Mouse (Mus musculus) heart, embryonic 15.5 days (tissue): Measurements from ENCODE around the gene Tmco1. TPM values are rescaled to one million over a fixed set of nuclear protein-coding genes. Genes with fewer than 3 reads are reported as not detected.

Experiments
- ATAC-seq: fragments of 200-750 bp; cut with Nextera tagmentation; replicated peaks from 2 replicates; pipeline ENCODE4 v1.8.0; 2017; ENCODE audit warnings: low read depth, moderate TSS enrichment; ENCODE audit not compliant: insufficient number of reproducible peaks, insufficient read depth, low FRiP score
- H3K27ac ChIP-seq: fragments of 300-500 bp; sonication (generic); 2 replicates; pipeline ENCODE4 v1.5.1; 2015; ENCODE audit warnings: mild to moderate bottlenecking, inconsistent platforms
- H3K27me3 ChIP-seq: fragments of 300-500 bp; sonication (generic); 2 replicates; pipeline ENCODE4 v1.6.1; 2015; ENCODE audit warnings: inconsistent platforms
- H3K36me3 ChIP-seq: fragments of 300-500 bp; sonication (generic); 2 replicates; pipeline ENCODE4 v1.6.1; 2015; ENCODE audit warnings: mild to moderate bottlenecking, inconsistent platforms
- H3K4me1 ChIP-seq: fragments of 300-500 bp; sonication (generic); replicated peaks from 2 replicates; pipeline ENCODE4 v1.6.1; 2015; ENCODE audit warnings: inconsistent platforms
- H3K4me2 ChIP-seq: fragments of 300-500 bp; sonication (generic); 2 replicates; pipeline ENCODE4 v1.6.1; 2015; ENCODE audit warnings: inconsistent platforms, mild to moderate bottlenecking, moderate library complexity
- H3K4me3 ChIP-seq: fragments of 300-500 bp; sonication (generic); 2 replicates; pipeline ENCODE4 v1.5.1; 2015; ENCODE audit warnings: mild to moderate bottlenecking, inconsistent platforms
- H3K9ac ChIP-seq: fragments of 300-500 bp; sonication (generic); 2 replicates; pipeline ENCODE4 v1.6.1; 2015; ENCODE audit warnings: mild to moderate bottlenecking, inconsistent platforms
- H3K9me3 ChIP-seq: fragments of 300-500 bp; sonication (generic); replicated peaks from 2 replicates; pipeline ENCODE4 v1.6.1; 2016; ENCODE audit warnings: inconsistent platforms
- WGBS: fragments of 180-500 bp; shearing (Covaris S2); methylation state at CpG from one replicate; pipeline ENCODE4 v1.1.7; 2015; ENCODE audit warnings: mixed read lengths; 5-methylcytosine and 5-hydroxymethylcytosine counted together
- polyA plus RNA-seq: library from polyadenylated mRNA; unstranded; fragments of >200 nt; fragmentation: Nextera tagmentation; extraction: Ambion mirVana; gene quantifications from 2 replicates; pipeline ENCODE4 v1.2.1, GENCODE M21; 2015

Tmco1 gene
- polyA plus RNA-seq, 1 experiment from 2014 or later = 81.9 TPM

DNA sequence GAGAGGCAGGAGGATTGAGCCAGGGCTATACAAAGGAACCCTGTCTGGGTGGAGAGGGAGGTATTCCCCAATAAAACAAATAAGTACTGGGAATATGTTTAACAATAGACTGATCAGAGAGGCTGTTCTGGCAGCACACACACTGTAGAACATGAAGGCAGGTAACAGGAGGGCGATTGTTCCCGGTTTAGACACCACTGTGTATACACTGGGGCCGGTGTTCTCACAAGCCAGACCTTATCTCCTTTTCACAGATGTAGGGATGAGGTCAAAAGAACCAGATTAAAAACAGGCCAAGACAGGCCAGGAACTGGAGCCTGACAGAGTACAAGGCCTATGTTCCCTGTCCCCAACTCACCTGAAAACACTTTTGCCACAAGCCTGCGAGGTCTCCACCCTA lies 36.9 kb upstream of the Tmco1 start:
- Histone ChIP-seq H3K9ac (no peak overlapping the region), H3K4me2 (peak overlapping the region; percentile 68; the same call in 1 of the 2 replicates)
- WGBS = 32% methylated on average over 4 of the region's 4 CpGs

DNA sequence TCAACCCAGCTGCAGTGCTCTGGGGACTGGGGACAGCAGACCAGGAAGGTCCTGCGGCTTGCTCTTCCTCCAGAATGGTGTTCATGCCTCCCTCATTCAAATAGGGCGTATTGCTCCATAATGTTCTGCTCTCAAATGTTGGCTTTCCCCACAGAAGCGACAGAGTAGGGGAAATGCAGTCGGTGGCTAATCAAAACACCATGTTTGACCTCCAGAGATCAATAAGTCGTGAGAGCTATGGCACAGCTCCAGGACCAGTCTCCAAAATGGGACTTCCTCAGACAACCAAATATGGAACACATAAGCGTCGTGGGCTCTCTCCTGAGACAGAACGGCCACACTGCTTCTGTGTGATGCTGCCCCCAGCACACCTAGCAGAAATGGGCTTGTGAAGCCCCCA lies 36.3 kb upstream of the Tmco1 start:
- peak overlapping the region; percentile 96 for H3K27ac ChIP-seq
- no peak overlapping the region for H3K9ac ChIP-seq
- H3K9me3 ChIP-seq = no peaks in the 10 kb centered on the region
- no peaks in the 10 kb centered on the region for H3K27me3 ChIP-seq
- no peak overlapping the region for H3K4me3 ChIP-seq
- H3K36me3 ChIP-seq = no peaks in the 10 kb centered on the region
- peak overlapping the region; percentile 68 for H3K4me2 ChIP-seq
- peaks cover 64% of the 10 kb centered on the region for H3K4me1 ChIP-seq
- no peak for ATAC-seq
- WGBS = 32% methylated on average over 8 of the region's 8 CpGs

More for the DNA sequence above, 36.9 kb upstream of the Tmco1 start:
- ATAC-seq = no peak
- Histone ChIP-seq H3K36me3 (no peaks in the 10 kb centered on the region), H3K27me3 (no peaks in the 10 kb centered on the region), H3K4me1 (peaks cover 61% of the 10 kb centered on the region), H3K9me3 (no peaks in the 10 kb centered on the region), H3K27ac (peak overlapping the region; percentile 96), H3K4me3 (no peak overlapping the region)

DNA sequence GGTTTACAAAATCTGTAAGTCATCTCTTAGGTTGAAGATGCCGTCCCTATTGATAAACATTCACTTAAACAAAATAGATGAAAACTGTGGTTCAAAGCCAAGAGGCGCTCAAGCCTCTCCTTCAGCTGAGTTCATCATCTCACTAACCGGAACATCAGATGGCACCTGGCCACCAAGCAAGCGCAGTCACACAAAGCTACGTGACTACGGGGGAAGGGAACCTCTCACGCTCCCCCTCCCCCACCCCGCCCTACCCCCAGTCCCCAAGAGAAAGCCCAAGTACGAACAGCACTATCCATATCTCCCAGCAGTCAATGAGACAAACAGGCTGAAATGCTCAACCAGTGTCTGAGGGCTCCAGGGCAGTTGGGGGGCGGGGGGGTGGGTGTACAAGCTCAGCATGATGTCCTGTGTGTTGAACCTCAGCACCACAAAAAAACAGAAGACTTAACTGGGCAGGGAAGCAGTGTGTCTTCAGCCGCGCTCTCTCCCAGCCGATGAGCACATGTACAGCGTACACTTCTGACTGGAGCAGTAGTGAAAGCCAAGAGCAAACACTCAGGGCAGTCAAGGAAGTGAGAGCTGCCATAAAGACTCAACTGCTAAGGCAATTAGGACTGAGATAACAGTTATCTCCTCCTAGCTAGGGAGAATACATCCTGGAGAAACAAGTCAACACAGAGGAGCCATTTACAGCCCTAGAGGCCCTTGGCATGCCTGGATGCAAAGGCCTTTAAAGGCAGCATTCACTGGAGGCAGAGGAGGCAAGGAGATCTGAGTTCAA lies 34.6 kb upstream of the Tmco1 start:
- Histone ChIP-seq H3K4me3 (no peak overlapping the region), H3K4me2 (peak overlapping the region; percentile 28), H3K36me3 (no peaks in the 10 kb centered on the region), H3K27ac (peak overlapping the region; percentile 66), H3K9me3 (no peaks in the 10 kb centered on the region), H3K27me3 (no peaks in the 10 kb centered on the region), H3K4me1 (peaks cover 57% of the 10 kb centered on the region), H3K9ac (no peak overlapping the region)
- peak; percentile 32; the same call in 1 of the 2 replicates for ATAC-seq
- WGBS = 26% methylated on average over 14 of the region's 14 CpGs

DNA sequence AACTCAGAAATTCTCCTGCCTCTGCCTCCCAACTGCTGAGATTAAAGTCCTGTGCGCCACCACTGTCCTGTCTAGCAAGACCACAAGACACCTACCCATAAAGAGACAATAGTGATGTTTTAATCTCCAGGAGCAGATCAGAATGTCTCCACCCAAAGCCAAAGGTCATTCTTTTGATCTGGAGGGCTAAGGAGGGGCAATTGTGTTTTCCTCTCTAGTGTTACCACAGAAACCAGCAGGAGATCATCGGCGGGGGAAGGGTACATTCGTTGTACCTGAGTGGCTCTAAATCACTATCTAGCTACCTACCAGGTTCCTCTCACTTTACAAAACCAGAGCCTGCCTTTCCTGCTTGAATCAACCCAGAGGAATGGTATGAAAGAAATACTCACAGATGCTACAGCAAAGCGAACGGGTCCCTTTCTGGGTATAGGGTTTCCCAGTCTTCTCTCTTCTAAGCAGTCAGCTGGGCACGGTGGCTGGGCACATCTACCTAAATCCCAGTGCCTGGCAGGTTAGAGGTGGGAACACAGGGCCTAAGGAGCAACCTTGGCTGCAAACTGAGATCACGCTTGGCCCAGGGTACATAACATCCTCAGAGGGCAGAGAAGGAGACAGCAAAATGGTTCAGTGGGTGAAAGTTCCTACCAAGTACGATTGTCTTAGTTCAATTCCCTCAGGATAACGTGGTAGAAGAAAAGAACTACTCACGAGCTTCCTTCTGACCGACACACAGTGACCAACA lies 33.4 kb upstream of the Tmco1 start:
- peaks cover 54% of the 10 kb centered on the region for H3K4me1 ChIP-seq
- H3K4me3 ChIP-seq = no peak overlapping the region
- H3K27ac ChIP-seq = peak overlapping the region; percentile 66; the same call in 1 of the 2 replicates

DNA sequence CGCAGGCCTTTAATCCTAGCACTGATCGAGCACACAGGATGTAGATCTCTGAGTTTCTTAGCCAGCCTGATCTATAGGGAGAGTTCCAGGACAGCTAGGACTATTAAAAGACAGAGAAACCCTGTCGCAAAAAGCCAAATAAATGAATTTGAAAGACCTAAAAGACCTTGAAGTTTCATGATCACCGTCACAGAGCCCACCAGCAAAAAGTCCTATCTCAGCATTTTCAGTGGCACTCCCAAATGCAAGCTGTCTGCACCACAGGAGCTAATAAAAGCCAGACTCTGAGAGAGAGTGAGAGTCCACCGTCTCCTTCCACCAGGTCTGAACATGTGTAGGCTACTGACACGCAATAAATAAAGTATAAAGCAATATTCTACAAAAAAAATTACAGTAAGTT lies 29.8 kb upstream of the Tmco1 start:
- no peaks in the 10 kb centered on the region for H3K9me3 ChIP-seq
- H3K27me3 ChIP-seq = no peaks in the 10 kb centered on the region
- no peak overlapping the region for H3K4me3 ChIP-seq
- H3K27ac ChIP-seq = 0 out of 2 replicates have a peak overlapping the region, but pooled peaks have one; percentile 48
- H3K4me1 ChIP-seq = peaks cover 43% of the 10 kb centered on the region
- 55% methylated on average over 6 of the region's 6 CpGs for WGBS
- no peak overlapping the region for H3K9ac ChIP-seq
- ATAC-seq = no peak
- no peak overlapping the region for H3K4me2 ChIP-seq
- no peaks in the 10 kb centered on the region for H3K36me3 ChIP-seq

More for the DNA sequence above, 33.4 kb upstream of the Tmco1 start:
- Histone ChIP-seq H3K36me3 (no peaks in the 10 kb centered on the region), H3K9ac (no peak overlapping the region), H3K27me3 (no peaks in the 10 kb centered on the region), H3K9me3 (no peaks in the 10 kb centered on the region), H3K4me2 (no peak overlapping the region)
- WGBS = 83% methylated on average over 12 of the region's 12 CpGs
- ATAC-seq = no peak

DNA sequence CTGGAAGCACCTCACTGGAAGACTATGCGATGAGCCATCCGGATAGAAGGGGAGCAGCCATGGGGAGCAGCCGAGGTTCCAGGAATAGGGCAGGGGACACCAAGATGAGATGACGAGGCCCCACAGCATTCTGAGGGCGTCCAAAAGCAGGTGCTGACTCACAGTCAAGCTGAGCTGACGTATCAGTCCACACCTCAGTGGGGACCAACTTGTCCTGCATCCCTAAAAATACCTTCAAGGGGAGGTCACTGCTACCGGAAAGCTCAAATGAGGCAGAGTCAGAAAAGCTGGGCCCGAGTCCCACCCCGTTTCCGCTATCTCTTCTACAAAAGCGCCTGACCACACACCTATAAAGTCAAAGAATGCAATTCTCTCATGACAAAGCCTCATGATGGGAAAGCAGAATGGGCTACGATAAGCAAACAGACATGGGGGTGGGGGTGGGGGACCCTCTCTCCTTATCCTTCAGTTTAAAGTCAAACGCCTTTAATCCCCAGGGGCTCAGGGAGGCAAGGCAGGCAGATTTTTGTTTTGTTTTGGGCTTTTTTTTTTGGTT lies 28.9 kb upstream of the Tmco1 start:
- Histone ChIP-seq H3K4me3 (no peak overlapping the region), H3K36me3 (no peaks in the 10 kb centered on the region), H3K9ac (no peak overlapping the region), H3K27ac (peak overlapping the region; percentile 48; the same call in 1 of the 2 replicates), H3K4me1 (peaks cover 34% of the 10 kb centered on the region), H3K27me3 (no peaks in the 10 kb centered on the region), H3K9me3 (no peaks in the 10 kb centered on the region), H3K4me2 (no peak overlapping the region; the same call in 1 of the 2 replicates)
- WGBS = 40% methylated on average over 13 of the region's 13 CpGs
- 0 out of 2 replicates have a peak, but pooled peaks have one; percentile 18 for ATAC-seq

DNA sequence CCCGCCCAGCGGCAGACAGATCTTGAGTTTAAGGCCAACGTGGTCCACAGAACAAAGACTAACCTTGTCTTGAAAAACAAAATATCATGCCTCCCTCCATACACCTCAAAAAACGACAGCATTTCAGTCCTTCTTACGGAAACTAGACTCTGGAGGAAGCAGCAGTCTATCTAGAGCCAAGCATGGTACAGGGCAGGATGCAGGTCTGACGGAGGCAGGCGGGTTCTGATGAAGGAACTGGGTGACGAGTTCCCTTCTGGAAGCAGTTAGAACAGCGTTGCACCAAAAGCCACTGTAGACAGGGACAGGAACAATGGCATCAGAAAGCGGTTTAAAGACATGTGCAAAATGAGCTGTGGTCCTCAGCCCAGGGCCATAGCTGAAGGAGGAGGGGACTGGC lies 28.1 kb upstream of the Tmco1 start:
- Histone ChIP-seq H3K27ac (no peak overlapping the region), H3K9ac (no peak overlapping the region), H3K27me3 (no peaks in the 10 kb centered on the region), H3K9me3 (no peaks in the 10 kb centered on the region), H3K36me3 (no peaks in the 10 kb centered on the region), H3K4me1 (peaks cover 30% of the 10 kb centered on the region), H3K4me3 (no peak overlapping the region), H3K4me2 (no peak overlapping the region)
- whole genome bisulfite sequencing = 80% methylated on average over 10 of the region's 10 CpGs
- ATAC-seq = no peak

DNA sequence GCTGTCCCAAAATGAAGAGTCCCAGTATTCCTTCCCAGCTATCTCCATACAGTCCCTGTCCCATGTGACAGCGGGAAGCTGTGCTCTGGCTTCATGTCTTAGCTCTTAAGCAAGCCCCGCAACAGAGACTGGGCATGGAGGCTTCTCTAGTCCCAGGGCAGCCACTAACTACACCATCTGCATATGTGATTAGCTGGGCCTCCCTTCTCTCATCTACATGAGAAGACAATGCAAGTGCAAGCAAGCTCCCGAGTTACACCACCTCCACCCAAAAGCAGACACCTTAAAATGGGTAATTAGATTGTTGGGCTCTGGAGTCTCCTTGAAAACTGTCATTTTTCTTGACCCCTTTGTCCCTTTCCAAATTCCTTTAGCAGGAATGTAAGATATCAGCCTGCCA lies 26.1 kb upstream of the Tmco1 start:
- WGBS = 73% methylated on average over 3 of the region's 3 CpGs
- H3K9me3 ChIP-seq = no peaks in the 10 kb centered on the region
- no peaks in the 10 kb centered on the region for H3K27me3 ChIP-seq
- no peak overlapping the region for H3K9ac ChIP-seq
- H3K4me1 ChIP-seq = peaks cover 33% of the 10 kb centered on the region
- H3K27ac ChIP-seq = no peak overlapping the region
- peak overlapping the region; percentile 91; the same call in 1 of the 2 replicates for H3K4me2 ChIP-seq
- H3K36me3 ChIP-seq = no peaks in the 10 kb centered on the region
- no peak for ATAC-seq
- H3K4me3 ChIP-seq = no peak overlapping the region

DNA sequence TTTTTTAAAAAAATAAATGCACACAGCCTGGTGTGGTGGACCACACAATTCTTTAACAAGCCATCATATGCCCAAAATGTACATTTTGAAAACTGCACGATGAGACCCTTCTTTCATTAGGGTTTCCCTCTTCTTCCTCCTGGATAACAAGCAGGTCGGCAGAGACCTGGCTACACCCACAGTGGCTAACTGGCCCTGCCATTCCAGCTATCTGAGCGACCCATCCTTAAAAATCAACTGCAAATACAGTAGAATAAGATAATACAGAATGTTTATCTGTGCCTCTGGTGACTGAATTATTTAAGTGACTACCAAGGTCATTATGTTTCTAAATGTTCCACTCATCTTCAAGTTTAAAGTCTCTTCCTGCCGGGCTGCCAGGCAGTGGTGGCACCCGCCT lies 25.4 kb upstream of the Tmco1 start:
- H3K36me3 ChIP-seq = no peaks in the 10 kb centered on the region
- no peaks in the 10 kb centered on the region for H3K9me3 ChIP-seq
- peaks cover 33% of the 10 kb centered on the region for H3K4me1 ChIP-seq
- H3K4me3 ChIP-seq = peak overlapping the region; percentile 88
- no peaks in the 10 kb centered on the region for H3K27me3 ChIP-seq
- 42% methylated on average over 5 of the region's 5 CpGs for WGBS
- ATAC-seq = no peak
- H3K9ac ChIP-seq = no peak overlapping the region
- H3K4me2 ChIP-seq = peak overlapping the region; percentile 91
- H3K27ac ChIP-seq = peak overlapping the region; percentile 95; the same call in 1 of the 2 replicates

DNA sequence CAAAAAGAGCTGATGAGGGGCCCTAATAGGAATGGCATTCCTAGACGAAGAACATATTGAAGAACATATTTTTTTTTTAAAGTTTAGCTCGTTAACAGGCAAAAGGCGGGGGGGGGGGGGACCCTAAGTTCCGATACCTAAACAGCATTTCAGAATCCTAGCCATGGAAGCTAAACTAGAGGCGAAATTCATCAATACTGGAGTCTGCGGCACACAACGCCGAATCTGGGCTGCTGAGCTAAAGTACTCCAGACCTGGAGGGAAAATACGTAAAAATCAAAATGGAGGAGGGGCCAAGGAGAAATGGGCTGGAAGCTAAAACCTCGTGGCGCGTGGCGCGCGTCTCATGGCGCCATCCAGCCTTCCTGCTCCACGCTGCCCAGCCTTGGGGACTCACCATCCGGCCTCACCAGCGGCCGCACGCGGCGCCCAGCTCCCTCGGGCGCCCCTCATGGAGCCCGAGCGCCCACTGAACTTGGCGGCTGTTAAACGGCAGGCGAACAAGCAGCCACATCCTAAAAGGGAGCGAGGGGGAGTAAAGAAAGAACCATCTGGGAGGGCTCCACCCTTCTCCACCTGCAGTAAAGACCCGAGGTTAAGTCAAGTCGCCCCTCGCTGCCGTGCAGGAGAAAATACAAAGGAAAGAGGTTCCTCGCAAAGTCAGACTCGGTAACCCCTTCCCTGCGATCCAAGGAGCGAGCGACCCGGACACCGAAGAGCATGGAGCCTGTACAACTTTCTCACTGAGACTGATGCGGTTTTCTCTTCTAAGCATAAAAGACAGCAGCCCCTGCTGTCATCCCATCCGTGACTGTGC lies 24.5 kb upstream of the Tmco1 start:
- H3K4me3 ChIP-seq = peak overlapping the region; percentile 88
- peak overlapping the region; percentile 91 for H3K4me2 ChIP-seq
- H3K27ac ChIP-seq = peak overlapping the region; percentile 95
- under 1% methylated on average over 44 of the region's 44 CpGs for WGBS
- H3K4me1 ChIP-seq = peaks cover 33% of the 10 kb centered on the region
- no peaks in the 10 kb centered on the region for H3K36me3 ChIP-seq
- peak; percentile 47; the same call in 1 of the 2 replicates for ATAC-seq
- no peaks in the 10 kb centered on the region for H3K9me3 ChIP-seq
- H3K27me3 ChIP-seq = no peaks in the 10 kb centered on the region
- H3K9ac ChIP-seq = peak overlapping the region; percentile 77
